Mouse (Mus musculus): ENCODE data around the gene Adamts1.

Adamts1 gene

GRCm38 (mm10) chr16:85765167-85765566 is 37.7 kb downstream of the Adamts1 start:
- no peak for DNase-seq (ENCODE audit: low spot score)

GRCm38 (mm10) chr16:85762052-85762665 is 40.8 kb downstream of the Adamts1 start:
- DNase-seq (ENCODE audit: low spot score), result no peak

- DNase-seq (ENCODE audit: low spot score), result no peak
Measured at GRCm38 (mm10) chr16:85760961-85761580, 41.8 kb downstream of the Adamts1 start.

- DNase-seq (ENCODE audit: low spot score), result no peak
Measured at GRCm38 (mm10) chr16:85756101-85756819, 46.7 kb downstream of the Adamts1 start.

GRCm38 (mm10) chr16:85749335-85749734 is 53.6 kb downstream of the Adamts1 start:
- DNase-seq (ENCODE audit: low spot score), result no peak

GRCm38 (mm10) chr16:85747589-85748360 is 55.1 kb downstream of the Adamts1 start:
- no peak for DNase-seq (ENCODE audit: low spot score)

- DNase-seq (ENCODE audit: low spot score), result no peak
Measured at GRCm38 (mm10) chr16:85746386-85746785, 56.5 kb downstream of the Adamts1 start.
